Mouse (Mus musculus) heart, postnatal 0 days (tissue): Measurements from ENCODE around the gene Ciz1.

Source experiments
- CTCF ChIP-seq: IDR thresholded peaks from 2 replicates; pipeline ENCODE4 v1.5.1; 2016; ENCODE audit warnings: antibody characterized with exemption, control low read depth, low read depth
- EP300 ChIP-seq: IDR thresholded peaks from 2 replicates; pipeline ENCODE4 v1.6.1; 2016; ENCODE audit warnings: antibody characterized with exemption, low read depth

DNA sequence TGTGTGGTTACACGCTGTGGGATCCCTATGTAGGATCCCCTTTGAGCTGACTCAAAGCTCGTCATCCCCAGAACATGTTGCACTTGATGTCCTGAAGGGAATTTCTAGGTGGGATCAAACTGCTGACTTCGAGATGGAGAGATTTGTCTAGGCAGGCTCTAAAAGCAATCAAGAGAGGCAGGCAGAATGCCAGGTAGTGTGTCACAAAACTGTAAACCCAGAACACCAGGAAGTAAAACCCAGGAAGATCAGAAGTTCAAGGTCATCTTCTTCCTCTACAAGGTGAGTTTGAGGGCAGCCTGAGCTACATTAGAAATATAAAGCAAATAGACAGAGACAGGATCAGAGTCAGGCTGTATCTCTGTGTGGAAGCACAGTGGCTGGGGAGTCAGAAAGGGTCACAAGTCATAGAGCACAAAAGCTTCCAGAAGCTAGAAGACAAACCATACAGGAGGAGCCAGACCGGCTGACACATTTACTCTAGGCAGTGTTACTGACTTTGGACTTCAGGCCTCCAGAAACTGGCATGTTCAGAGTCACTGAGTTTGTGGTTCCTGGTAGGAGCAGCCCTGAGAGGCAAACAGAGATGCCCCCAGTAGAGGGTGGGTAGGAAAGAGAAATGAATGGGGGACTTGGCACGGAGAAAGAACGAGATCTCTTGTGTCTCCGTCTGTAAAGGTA lies 55.2 kb downstream of the Ciz1 start:
- no peak for TF ChIP-seq EP300
- no peak for TF ChIP-seq CTCF
